Mouse (Mus musculus) left cerebral cortex, adult 8-10 months (tissue): ENCODE data around the gene Tubgcp3. TPM values are rescaled to one million over a fixed set of nuclear protein-coding genes. Genes with fewer than 3 reads are reported as not detected.
A peak's percentile ranks its signal among the peaks of the same experiment; 100 is the strongest.
"Not testable (repeated sequence)": the region's sequence is repeated elsewhere in the genome, so short reads cannot be mapped to it uniquely, and the experiment has no call there.

Experiments
- DNase-seq, 2 experiments: peaks; one replicate each; pipeline ENCODE4 v3.0.0; 2022; ENCODE audit warnings: low spot score in 2 of 2
- total RNA-seq, 4 experiments: library from RNA; stranded (reverse); gene quantifications; 2 replicates each; pipeline ENCODE4 v1.2.4; 2022

Tubgcp3 gene
- total RNA-seq, 4 experiments from 2014 or later: 37.2 to 39.1 (median 38.6) TPM

- DNase-seq: no peak
Measured at GRCm38 (mm10) chr8:12644341-12644740, 27.7 kb downstream of the Tubgcp3 start.

GRCm38 (mm10) chr8:12641527-12641926 is 30.5 kb downstream of the Tubgcp3 start:
- DNase-seq: no peak

DNA sequence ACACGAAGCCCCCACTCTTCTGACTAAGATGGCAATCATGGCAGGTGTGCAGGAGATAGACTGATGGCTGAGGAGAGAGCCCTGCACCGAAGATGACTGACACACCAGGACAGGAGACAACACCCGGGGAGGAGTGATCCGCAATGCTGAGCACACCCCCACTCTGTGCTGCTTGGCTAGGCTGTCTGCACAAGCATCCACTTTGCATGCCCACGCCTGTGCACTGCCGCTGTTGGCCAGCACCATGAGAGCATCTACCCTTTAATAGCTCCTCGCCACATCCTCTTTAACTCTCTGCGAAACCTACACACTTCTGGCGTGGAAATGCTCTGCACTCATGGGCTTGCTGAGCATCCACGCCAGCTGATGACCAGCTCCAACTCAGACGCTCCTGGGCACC is 33.6 kb downstream of the Tubgcp3 start:
- DNase-seq: peak in 1 of 2 experiments; percentile 45

DNA sequence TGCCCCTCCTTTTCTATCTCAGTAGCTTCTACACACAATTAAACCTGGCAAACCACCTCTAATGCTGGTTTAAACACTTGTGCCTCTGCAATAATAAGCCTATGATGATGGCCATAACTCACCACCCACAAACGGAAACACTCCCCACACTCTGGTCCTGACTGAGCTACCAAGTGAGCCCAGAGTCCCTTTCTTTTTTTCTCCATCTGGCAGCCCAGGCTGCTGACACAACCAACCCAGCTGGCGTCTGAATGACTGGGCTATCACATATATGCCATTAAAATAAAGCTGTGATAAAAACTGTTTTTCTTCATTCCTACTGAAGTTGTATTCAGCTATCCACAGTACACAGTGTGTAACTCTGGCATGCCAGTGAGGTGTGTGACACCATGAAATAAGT is 36.7 kb downstream of the Tubgcp3 start:
- DNase-seq: no peak

DNA sequence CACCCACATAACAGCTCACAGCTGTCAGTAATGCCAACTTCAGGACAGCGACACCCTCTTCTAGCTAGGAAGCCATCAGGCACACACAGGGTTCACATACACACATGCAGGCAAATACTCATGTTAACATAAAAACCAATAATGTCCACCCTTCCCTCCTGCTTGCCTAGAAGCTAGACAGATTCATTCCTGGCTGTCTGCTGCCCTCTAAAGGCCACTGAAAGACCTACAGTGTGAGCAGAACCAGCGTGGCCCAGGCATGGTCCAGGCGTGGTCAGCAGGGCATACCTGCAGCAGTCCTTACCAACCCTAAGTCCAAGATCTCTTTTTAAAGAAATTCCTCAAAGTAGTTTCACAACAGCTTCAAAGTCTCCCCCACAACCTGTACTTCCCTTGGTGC is 43.0 kb downstream of the Tubgcp3 start:
- DNase-seq: no peak

- DNase-seq: no peak
Measured at GRCm38 (mm10) chr8:12625890-12626289, 46.2 kb downstream of the Tubgcp3 start.

- peak; percentile 19 to 46 for DNase-seq
Measured at GRCm38 (mm10) chr8:12621550-12622222, 50.4 kb downstream of the Tubgcp3 start.

DNA sequence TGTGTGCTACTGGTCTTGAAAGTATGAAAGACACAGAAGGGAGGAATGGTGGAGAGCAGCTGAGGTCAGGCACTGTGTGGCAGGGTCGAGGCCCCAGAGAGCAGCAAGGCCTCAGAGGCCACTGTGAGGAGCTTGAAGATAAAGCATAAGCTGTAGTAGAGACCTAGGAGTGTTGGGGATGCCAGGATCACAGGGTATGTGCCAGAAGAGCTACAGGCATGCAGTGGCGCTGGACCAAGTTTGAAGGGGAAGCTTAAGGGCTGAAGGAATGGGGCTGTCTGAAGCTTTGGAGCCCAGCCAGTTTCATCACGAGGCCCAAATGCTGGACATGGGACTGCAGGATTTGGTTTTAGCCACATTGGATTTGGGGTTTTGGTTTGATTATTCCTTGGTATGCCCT is 54.7 kb downstream of the Tubgcp3 start:
- DNase-seq: not testable (repeated sequence)

DNA sequence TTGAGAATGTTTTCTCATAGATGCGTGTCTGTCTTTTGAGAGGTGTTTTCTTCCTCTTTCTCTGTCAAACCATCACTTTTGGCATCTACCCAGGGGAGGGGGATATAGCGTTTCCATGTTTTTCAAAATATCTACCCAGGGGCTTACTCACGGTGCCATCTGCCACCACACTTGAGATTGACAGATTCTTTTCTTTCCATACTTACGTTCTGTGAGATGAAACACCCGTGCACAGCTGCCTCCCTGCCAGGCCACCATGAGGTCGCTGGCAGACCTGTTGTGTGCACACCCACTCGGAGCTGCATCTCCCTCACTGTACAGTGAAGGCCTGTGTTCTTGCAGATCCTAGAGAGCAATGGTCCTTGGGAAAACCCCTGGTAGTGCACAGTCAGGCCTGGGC is 58.8 kb downstream of the Tubgcp3 start:
- DNase-seq: no peak

DNA sequence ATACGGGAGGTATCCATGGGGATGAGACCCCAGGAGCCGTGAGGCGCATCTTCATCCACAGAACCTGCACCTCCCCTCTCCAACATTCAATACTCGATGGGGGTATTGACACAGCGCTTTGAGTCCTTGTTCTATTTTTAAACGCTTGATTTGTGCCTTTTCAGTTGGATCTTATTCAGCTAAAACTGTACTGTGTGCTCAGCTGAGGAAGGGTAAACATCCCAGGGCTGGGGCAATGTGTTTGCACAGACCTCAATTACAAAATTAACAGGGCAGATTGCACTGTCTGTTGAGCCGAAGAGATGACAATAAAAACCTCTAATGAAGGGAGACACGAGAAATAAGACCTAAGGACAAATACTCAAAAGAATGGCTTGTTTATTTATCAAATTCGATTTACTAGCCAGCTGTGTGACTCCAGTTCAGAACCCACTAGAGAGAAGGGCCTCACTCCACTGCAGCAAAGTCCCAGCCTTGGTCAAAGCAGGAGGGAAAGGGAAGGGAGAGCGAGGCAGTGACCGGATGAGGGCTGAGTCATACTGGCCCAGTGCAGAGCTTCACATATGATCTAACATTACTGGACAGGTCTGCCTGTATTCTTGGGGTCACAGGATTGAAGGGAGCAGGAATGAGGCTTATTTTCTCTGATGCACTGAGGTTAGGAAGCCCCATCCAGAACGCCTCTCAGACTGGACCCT is 62.1 kb downstream of the Tubgcp3 start:
- no peak for DNase-seq

DNA sequence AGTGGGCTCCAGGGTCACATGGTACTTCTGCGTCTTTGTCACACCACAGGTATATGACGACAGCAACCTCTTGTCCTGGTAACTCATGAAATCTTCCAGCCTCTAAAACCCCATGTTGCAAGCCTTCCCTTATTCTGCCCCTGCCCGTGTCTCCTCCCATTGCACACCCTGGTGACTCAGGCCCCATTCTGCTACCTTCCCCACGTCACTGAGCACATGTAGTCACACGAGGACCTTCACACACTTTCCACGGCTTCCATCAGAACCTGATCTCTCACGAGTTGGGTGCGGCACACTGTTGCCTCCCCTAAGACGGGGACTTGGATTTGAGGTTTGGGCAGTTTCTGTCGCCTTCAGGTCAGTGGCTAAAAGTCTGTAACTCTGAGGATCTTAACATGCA is 63.2 kb downstream of the Tubgcp3 start:
- no peak for DNase-seq

DNA sequence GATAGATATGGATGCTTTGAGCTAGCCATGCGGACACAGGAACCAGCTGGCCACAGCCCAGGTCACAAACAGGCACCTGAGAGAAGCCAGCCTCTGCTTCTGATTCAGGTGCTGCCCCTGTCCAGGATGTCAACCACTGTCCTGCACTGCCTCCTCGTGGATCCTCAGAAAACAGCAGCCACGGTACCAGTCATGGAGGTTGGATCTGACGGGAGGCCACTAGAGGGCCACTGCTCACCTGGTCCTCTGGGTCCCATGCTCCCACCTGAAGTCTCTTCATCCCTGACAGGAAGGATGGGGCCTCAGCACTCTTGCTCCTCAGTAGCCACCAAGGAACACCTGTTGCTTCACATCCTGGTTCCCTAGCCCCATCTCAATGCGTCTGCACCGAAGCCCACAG is 64.8 kb downstream of the Tubgcp3 start:
- peak; percentile 31 to 86 for DNase-seq

- no peak for DNase-seq
Measured at GRCm38 (mm10) chr8:12583785-12584184, 88.3 kb downstream of the Tubgcp3 start.

DNA sequence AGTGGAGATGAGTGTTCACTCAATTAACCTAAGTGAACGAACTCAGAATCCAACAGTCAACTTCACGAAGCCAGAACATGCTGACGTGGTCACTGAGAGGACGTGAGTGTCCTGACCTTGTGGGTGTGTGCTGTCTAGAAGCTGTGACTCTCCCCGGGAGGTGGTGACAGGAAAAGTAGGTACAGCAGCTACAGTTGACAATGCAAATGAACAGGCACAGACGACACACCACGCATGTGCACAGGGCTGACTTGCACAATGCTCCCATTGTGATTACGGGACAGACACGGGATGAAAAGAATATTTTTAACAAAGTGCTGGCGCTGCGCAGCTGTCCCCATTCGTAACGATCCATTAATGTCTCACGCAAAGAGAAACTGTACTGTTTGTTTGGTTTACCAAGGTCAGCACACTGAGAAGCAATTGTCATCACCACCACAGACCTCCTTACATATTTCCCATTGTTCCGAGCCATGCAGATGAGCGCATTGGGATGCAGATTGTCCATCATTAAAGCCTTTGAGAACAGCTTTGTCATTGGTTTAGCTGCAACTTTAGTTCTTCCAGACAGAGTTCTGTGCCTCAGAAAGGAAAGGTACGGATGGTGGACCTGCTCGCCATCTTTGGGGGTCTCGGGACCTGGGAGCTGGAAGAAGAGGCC is 92.6 kb downstream of the Tubgcp3 start:
- DNase-seq: not testable (repeated sequence)

GRCm38 (mm10) chr8:12576739-12577138 is 95.3 kb downstream of the Tubgcp3 start:
- DNase-seq: no peak

GRCm38 (mm10) chr8:12576003-12576402 is 96.0 kb downstream of the Tubgcp3 start:
- no peak for DNase-seq

- no peak for DNase-seq
Measured at GRCm38 (mm10) chr8:12572814-12573534, 99.1 kb downstream of the Tubgcp3 start, which contains the start of gene Spaca7. Spaca7 (plus strand) TSS chr8:12573029.

GRCm38 (mm10) chr8:12566509-12566908 is 105.5 kb downstream of the Tubgcp3 start:
- DNase-seq: no peak

- no peak for DNase-seq
Measured at GRCm38 (mm10) chr8:12565488-12565887, 106.6 kb downstream of the Tubgcp3 start.

GRCm38 (mm10) chr8:12564307-12564706 is 107.7 kb downstream of the Tubgcp3 start:
- DNase-seq: peak in 1 of 2 experiments; percentile 15
